In the genomic region with DNA sequence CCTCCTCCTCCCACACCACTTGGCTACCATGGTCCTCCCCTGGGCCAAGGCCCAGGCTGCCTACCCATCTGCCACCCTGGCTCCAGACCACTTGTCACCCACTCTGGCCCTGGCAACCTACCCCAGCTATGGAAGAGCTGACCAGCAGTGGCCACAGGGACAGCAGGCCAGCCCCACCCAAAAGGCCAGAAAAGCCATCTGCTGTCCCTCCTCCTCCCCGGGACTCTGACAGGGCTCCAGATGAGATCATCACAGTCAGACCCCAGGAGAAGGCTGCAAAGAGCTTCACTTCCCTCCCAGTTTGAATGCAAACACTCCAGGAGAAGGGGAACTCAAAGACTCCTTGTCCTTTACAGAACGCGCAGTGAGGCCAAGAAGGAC, we compare ENCODE assay signal across 7 mouse cellular contexts. TPM values are rescaled to one million over a fixed set of nuclear protein-coding genes. Genes with fewer than 3 reads are reported as not detected.
DNase-seq lines count a peak whose midpoint lies in the region; ATAC-seq and TF ChIP-seq lines count a peak whose summit lies in the region.

No protein-coding gene starts in this region.

- H3K4me1 ChIP-seq in embryonic facial prominence, embryonic 15.5 days: peaks cover 89% of the 10 kb centered on the region
- H3K4me1 ChIP-seq in hindbrain, postnatal 0 days (ENCODE audit: insufficient read depth, low read length): peaks cover 72% of the 10 kb centered on the region
- H3K4me1 ChIP-seq in neural tube, embryonic 14.5 days (ENCODE audit: control insufficient read depth, insufficient read depth, low read length): peaks cover 81% of the 10 kb centered on the region

- no peak for ATAC-seq in embryonic facial prominence, embryonic 15.5 days (ENCODE audit: insufficient number of reproducible peaks, low FRiP score, low TSS enrichment, low read depth)
- peak; percentile 75 for ATAC-seq in hindbrain, postnatal 0 days
- no peak for ATAC-seq in neural tube, embryonic 14.5 days (ENCODE audit: low read depth)

- DNase-seq in 3134 (ENCODE audit: extremely low read depth, insufficient read length, low spot score): peak; percentile 57
- peak; percentile 33 for DNase-seq in 3T3-L1 (ENCODE audit: low read depth, low spot score)
- DNase-seq in hindbrain, postnatal 0 days (ENCODE audit: low spot score): peak; percentile 76
- no peak for DNase-seq in embryo, embryonic 10.5 days (ENCODE audit: low spot score)
- no peak for DNase-seq in testis, postnatal 14 days (ENCODE audit: low spot score)

- 59% methylated on average over 3 of the region's 3 CpGs for WGBS in embryonic facial prominence, embryonic 15.5 days
- WGBS in hindbrain, postnatal 0 days: 33% methylated on average over 3 of the region's 3 CpGs
- WGBS in neural tube, embryonic 14.5 days: 53% methylated on average over 3 of the region's 3 CpGs

- no peak for TF ChIP-seq CTCF in hindbrain, postnatal 0 days (IDR thresholded peaks at IDR 0.05; ENCODE audit: low read depth)

- H3K9ac ChIP-seq in embryonic facial prominence, embryonic 15.5 days: no peak overlapping the region
- no peak overlapping the region for H3K9ac ChIP-seq in hindbrain, postnatal 0 days (replicated peaks; ENCODE audit: low read length)
- no peak overlapping the region for H3K9ac ChIP-seq in neural tube, embryonic 14.5 days (replicated peaks; ENCODE audit: low read depth, low read length)

- no peak overlapping the region for H3K4me3 ChIP-seq in embryonic facial prominence, embryonic 15.5 days (replicated peaks)
- no peak overlapping the region for H3K4me3 ChIP-seq in hindbrain, postnatal 0 days (ENCODE audit: low read length)
- H3K4me3 ChIP-seq in neural tube, embryonic 14.5 days (ENCODE audit: low read depth, low read length): no peak overlapping the region

- no peaks in the 10 kb centered on the region for H3K9me3 ChIP-seq in embryonic facial prominence, embryonic 15.5 days (replicated peaks)
- H3K9me3 ChIP-seq in hindbrain, postnatal 0 days (ENCODE audit: low read length): no peaks in the 10 kb centered on the region
- no peaks in the 10 kb centered on the region for H3K9me3 ChIP-seq in neural tube, embryonic 14.5 days (ENCODE audit: control insufficient read depth, low read length)

- H3K4me2 ChIP-seq in embryonic facial prominence, embryonic 15.5 days (replicated peaks): no peak overlapping the region
- peak overlapping the region; percentile 17; the same call in 1 of the 2 replicates for H3K4me2 ChIP-seq in hindbrain, postnatal 0 days (ENCODE audit: low read depth, low read length)
- H3K4me2 ChIP-seq in neural tube, embryonic 14.5 days (ENCODE audit: low read depth, low read length): no peak overlapping the region

- H3K36me3 ChIP-seq in embryonic facial prominence, embryonic 15.5 days: no peaks in the 10 kb centered on the region
- no peaks in the 10 kb centered on the region for H3K36me3 ChIP-seq in hindbrain, postnatal 0 days (ENCODE audit: insufficient read depth, low read length)
- no peaks in the 10 kb centered on the region for H3K36me3 ChIP-seq in neural tube, embryonic 14.5 days (ENCODE audit: control insufficient read depth, insufficient read depth, low read length)

- H3K27ac ChIP-seq in embryonic facial prominence, embryonic 15.5 days (replicated peaks): peak overlapping the region; percentile 73
- H3K27ac ChIP-seq in hindbrain, postnatal 0 days: peak overlapping the region; percentile 85
- H3K27ac ChIP-seq in neural tube, embryonic 14.5 days (ENCODE audit: low read depth, low read length): peak overlapping the region; percentile 45

- H3K27me3 ChIP-seq in embryonic facial prominence, embryonic 15.5 days: no peaks in the 10 kb centered on the region
- H3K27me3 ChIP-seq in hindbrain, postnatal 0 days (ENCODE audit: insufficient read depth, low read length): no peaks in the 10 kb centered on the region
- H3K27me3 ChIP-seq in neural tube, embryonic 14.5 days (ENCODE audit: control insufficient read depth, insufficient read depth, low read length): no peaks in the 10 kb centered on the region

RNA-seq across cellular contexts. Expression of a gene that starts 9.7 kb away (rescaled TPM):
- polyA plus RNA-seq in embryonic facial prominence, embryonic 15.5 days (2015; fragmentation: Nextera tagmentation; extraction: Ambion mirVana): 3.5 and 4.4 TPM in 2 replicates
- 120 and 151 TPM in 2 replicates for total RNA-seq in hindbrain, postnatal 0 days (2014; rRNA removed)
- 3.5 and 3.6 TPM in 2 replicates for polyA plus RNA-seq in hindbrain, postnatal 0 days (2015; fragmentation: Nextera tagmentation; extraction: Ambion mirVana)
- polyA plus RNA-seq in neural tube, embryonic 14.5 days (2014; fragmentation: Nextera tagmentation; extraction: Ambion mirVana): 10.0 and 10.2 TPM in 2 replicates

RNA-seq across cellular contexts. Expression of a gene that starts 17.5 kb away (rescaled TPM):
- polyA plus RNA-seq in embryonic facial prominence, embryonic 15.5 days (2015; fragmentation: Nextera tagmentation; extraction: Ambion mirVana): not detected in 2 replicates
- not detected in 2 replicates for total RNA-seq in hindbrain, postnatal 0 days (2014; rRNA removed)
- polyA plus RNA-seq in hindbrain, postnatal 0 days (2015; fragmentation: Nextera tagmentation; extraction: Ambion mirVana): 0.43 TPM in 1 of 2 replicates, not detected in the other
- not detected in 2 replicates for polyA plus RNA-seq in neural tube, embryonic 14.5 days (2014; fragmentation: Nextera tagmentation; extraction: Ambion mirVana)

Comparison
In these comparisons a context has a peak if more than half of its experiments do, and no peak if none do; other contexts are left out.
1. DNase-seq: peak in 3134 (single experiment), 3T3-L1 (single experiment) and hindbrain, postnatal 0 days (single experiment); none in embryo, embryonic 10.5 days (single experiment) and testis, postnatal 14 days (single experiment).
2. Peak in every context shown above with its lines, with median percentiles within 50 percentile points of each other: H3K27ac ChIP-seq.